Mouse (Mus musculus) CD8-positive naive resting alpha-beta T cell, adult 2 months (primary cell): ENCODE measurements around the gene Tbc1d20.
"Not testable (repeated sequence)": the region's sequence is repeated elsewhere in the genome, so short reads cannot be mapped to it uniquely, and the experiment has no call there.

ENCODE experiments used
- DNase-seq, 2 experiments: peaks; one replicate each; pipeline ENCODE4 v3.0.0; 2022; ENCODE audit warnings: low read depth in 2 of 2, low spot score in 2 of 2

Tbc1d20 gene

DNA sequence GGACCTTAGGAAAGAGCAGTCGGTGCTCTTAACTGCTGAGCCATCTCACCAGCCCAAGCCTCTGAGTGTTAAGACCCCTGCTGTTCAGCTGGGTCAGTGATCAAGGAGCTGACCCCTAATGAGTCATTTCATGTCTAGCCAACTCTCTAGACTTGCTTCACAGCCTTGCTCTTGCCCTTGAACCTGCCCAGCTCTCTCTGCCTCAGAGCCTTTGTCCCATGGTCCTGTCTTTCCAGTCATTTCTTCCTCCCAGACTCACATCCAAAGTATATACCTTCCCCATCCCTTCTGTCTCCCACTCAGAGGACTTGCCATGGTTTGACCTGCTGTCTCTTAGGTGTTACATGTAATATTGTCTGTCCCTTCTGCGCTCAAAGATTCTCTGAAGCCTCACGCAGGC is 63.6 kb downstream of the Tbc1d20 start:
- no peak for DNase-seq

DNA sequence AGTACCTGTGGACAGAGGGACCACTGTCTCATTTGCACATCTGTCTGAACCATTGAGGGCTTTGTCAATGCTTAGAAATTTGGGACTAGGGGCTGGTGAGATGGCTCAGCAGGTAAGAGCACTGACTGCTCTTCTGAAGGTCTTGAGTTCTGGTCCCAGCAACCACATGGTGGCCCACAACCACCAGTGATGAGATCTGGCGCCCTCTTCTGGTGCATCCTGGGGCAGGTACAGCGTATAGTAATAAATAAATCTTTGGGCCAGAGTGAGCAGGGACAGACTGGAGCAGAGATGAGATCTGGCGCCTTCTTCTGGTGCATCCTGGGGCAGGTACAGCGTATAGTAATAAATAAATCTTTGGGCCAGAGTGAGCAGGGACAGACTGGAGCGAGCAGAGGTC is 65.3 kb downstream of the Tbc1d20 start:
- not testable (repeated sequence) for DNase-seq

DNA sequence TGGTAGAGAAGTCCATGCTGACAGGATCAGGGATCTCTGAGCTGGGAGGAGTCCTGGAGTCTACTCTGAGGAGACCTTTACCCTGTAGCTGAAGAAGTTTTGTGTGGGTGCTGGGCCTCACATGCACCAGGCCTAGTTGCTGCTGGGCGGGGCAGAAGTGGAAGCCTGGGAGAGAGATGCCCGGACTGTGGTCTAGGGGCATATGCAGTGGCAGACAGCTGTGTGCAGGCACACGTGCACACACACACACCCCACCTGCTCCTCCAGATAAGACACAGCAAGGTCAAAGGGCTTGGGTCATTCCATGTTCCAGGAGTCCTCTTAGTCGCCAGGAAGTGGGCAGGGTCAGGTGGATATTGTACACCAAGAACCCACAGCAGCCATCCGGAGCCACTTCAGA is 66.0 kb downstream of the Tbc1d20 start:
- DNase-seq = no peak

DNA sequence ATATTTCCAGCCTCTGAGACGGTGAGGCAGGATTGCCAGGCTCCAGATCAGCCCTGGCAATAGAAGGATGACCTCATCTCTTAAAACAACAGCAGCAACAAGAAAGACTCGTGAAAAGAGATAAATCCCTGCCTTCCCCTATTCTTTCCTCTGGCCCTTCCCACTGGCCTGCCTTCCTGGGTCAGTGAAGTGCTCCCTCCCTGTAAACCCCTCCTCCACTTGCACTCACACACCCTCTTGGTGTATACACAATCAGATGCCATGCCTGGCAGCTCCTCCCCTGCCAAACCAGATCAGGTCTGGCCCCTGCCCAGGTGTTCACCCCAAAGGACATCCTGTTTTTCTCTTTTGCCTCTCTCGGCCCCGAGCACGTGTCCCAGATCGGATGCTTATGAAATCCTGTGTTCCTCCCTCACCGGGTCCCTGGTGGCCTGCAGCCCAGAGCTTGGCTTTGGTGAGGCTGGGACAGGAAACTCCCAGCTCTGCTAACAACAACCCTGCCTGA is 66.7 kb downstream of the Tbc1d20 start:
- DNase-seq = peak; percentile 37 to 42

DNA sequence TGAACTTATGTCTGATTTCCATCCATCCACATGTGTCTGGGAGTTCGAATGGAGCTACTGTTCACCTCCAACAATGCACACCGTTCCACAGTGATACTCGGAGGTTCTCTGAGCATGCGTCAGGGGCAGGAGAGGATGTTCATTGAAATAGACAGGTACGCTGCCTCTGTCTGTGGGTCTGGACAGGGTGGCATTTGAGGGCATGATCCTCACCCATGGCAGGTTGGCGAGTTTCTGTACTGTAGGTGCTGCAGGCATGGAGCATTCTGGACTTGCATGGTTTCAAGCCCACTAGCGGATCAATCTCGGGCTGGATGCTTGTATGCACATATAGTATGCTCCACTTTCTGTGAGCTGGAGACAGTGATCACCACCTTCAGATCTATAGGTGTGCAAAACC is 67.6 kb downstream of the Tbc1d20 start:
- DNase-seq = no peak
